Mouse (Mus musculus) MEL (cell line): ENCODE results near the gene Smlr1. TPM values are rescaled to one million over a fixed set of nuclear protein-coding genes. Genes with fewer than 3 reads are reported as not detected.

Source experiments
- DNase-seq: peaks from one replicate; pipeline ENCODE4 v3.0.0; 2011; ENCODE audit warnings: low read depth, low spot score
- H3K27ac ChIP-seq: 2 replicates; pipeline ENCODE4 v1.5.1; 2012; ENCODE audit warnings: low read depth, mild to moderate bottlenecking, control low read depth, low read length, moderate library complexity; ENCODE audit not compliant: control insufficient read depth
- H3K27me3 ChIP-seq, 2 experiments: fragments of 150-350 bp in 1 of 2; sonication (generic) in 1 of 2; 2 replicates each; pipeline ENCODE4 v1.6.1; 2012; ENCODE audit warnings: low read length in 2 of 2, mild to moderate bottlenecking in 2 of 2, improper control_type of control experiment in 1 of 2, moderate library complexity in 1 of 2; ENCODE audit not compliant: insufficient read depth in 2 of 2, control insufficient read depth in 1 of 2
- H3K36me3 ChIP-seq, 2 experiments: 2 replicates each; pipeline ENCODE4 v1.6.1; 2012 to 2014; ENCODE audit warnings: low read length in 2 of 2, improper control_type of control experiment in 1 of 2, inconsistent platforms in 1 of 2, mild to moderate bottlenecking in 1 of 2; ENCODE audit not compliant: insufficient read depth in 2 of 2, control insufficient read depth in 1 of 2
- H3K4me1 ChIP-seq, 2 experiments: fragments of 150-350 bp in 1 of 2; sonication (generic) in 1 of 2; 2 replicates each; pipeline ENCODE4 v1.6.1; 2012; ENCODE audit warnings: low read length in 2 of 2, improper control_type of control experiment in 1 of 2, mild to moderate bottlenecking in 1 of 2; ENCODE audit not compliant: insufficient read depth in 2 of 2, control insufficient read depth in 1 of 2
- H3K4me3 ChIP-seq, 2 experiments: fragments of 150-350 bp in 1 of 2; sonication (generic) in 1 of 2; 2 replicates each; pipeline ENCODE4 v1.5.1; 2012; ENCODE audit warnings: low read depth in 2 of 2, low read length in 2 of 2, mild to moderate bottlenecking in 2 of 2, moderate library complexity in 2 of 2, control low read depth in 1 of 2, improper control_type of control experiment in 1 of 2; ENCODE audit not compliant: control insufficient read depth in 1 of 2, insufficient read depth in 1 of 2
- H3K79me2 ChIP-seq: 2 replicates; pipeline ENCODE4 v1.6.1; 2012; ENCODE audit warnings: mild to moderate bottlenecking, low read length, moderate library complexity; ENCODE audit not compliant: control insufficient read depth, poor library complexity, insufficient read depth
- H3K9ac ChIP-seq: 2 replicates; pipeline ENCODE4 v1.6.1; 2012; ENCODE audit warnings: low read depth, mild to moderate bottlenecking, control low read depth, low read length, moderate library complexity; ENCODE audit not compliant: control insufficient read depth, poor library complexity, severe bottlenecking
- H3K9me3 ChIP-seq: fragments of 150-350 bp; sonication (generic); replicated peaks from 2 replicates; pipeline ENCODE4 v1.6.1; 2012; ENCODE audit warnings: mild to moderate bottlenecking, low read length, improper control_type of control experiment, moderate library complexity; ENCODE audit not compliant: insufficient read depth
- CHD2 ChIP-seq: IDR thresholded peaks from 2 replicates; pipeline ENCODE4 v1.6.1; 2011; ENCODE audit warnings: low read length, improper control_type of control experiment
- CTCF ChIP-seq, 3 experiments: IDR thresholded peaks in 2 of 3; conservative IDR thresholded peaks in 1 of 3; 2 replicates each; pipeline ENCODE4 v1.5.1; 2011 to 2012; ENCODE audit warnings: low read length in 3 of 3, low read depth in 2 of 3, mild to moderate bottlenecking in 2 of 3, improper control_type of control experiment in 1 of 3, inconsistent platforms in 1 of 3, mixed read lengths in 1 of 3, moderate library complexity in 1 of 3; ENCODE audit not compliant: control insufficient read depth in 1 of 3, insufficient read depth in 1 of 3, poor library complexity in 1 of 3, severe bottlenecking in 1 of 3
- ELF1 ChIP-seq: IDR thresholded peaks from 2 replicates; pipeline ENCODE4 v1.6.1; 2014; ENCODE audit warnings: low read depth, mild to moderate bottlenecking, inconsistent platforms, low read length, improper control_type of control experiment, moderate library complexity
- EP300 ChIP-seq, 2 experiments: IDR thresholded peaks; 2 replicates each; pipeline ENCODE4 v1.6.1; 2011; ENCODE audit warnings: improper control_type of control experiment in 2 of 2, low read length in 2 of 2, low read depth in 1 of 2, mild to moderate bottlenecking in 1 of 2
- GABPA ChIP-seq: IDR thresholded peaks from 2 replicates; pipeline ENCODE4 v1.6.1; 2012; ENCODE audit warnings: low read depth, mild to moderate bottlenecking, inconsistent platforms, low read length, improper control_type of control experiment, moderate library complexity
- GATA1 ChIP-seq: IDR thresholded peaks from 2 replicates; pipeline ENCODE4 v1.6.1; 2011; ENCODE audit warnings: low read depth, low read length, improper control_type of control experiment
- HCFC1 ChIP-seq: IDR thresholded peaks from 2 replicates; pipeline ENCODE4 v1.6.1; 2012; ENCODE audit warnings: low read depth, mild to moderate bottlenecking, inconsistent platforms, low read length, improper control_type of control experiment, moderate library complexity
- KAT2A ChIP-seq: conservative IDR thresholded peaks from 2 replicates; pipeline ENCODE4 v1.6.1; 2012; ENCODE audit warnings: low read depth, low read length, improper control_type of control experiment, inconsistent platforms
- MAX ChIP-seq: IDR thresholded peaks from 2 replicates; pipeline ENCODE4 v1.6.1; 2011; ENCODE audit warnings: low read length, improper control_type of control experiment
- NELFE ChIP-seq: IDR thresholded peaks from 2 replicates; pipeline ENCODE4 v1.6.1; 2011; ENCODE audit warnings: low read depth, low read length, improper control_type of control experiment
- NRF1 ChIP-seq: IDR thresholded peaks from 2 replicates; pipeline ENCODE4 v1.6.1; 2014; ENCODE audit warnings: low read depth, mild to moderate bottlenecking, inconsistent platforms, low read length, improper control_type of control experiment, moderate library complexity; ENCODE audit not compliant: poor library complexity, insufficient read depth, severe bottlenecking
- POLR2AphosphoS5 ChIP-seq: IDR thresholded peaks from 2 replicates; pipeline ENCODE4 v1.6.1; 2012; ENCODE audit warnings: low read depth, borderline replicate concordance, mild to moderate bottlenecking, inconsistent platforms, low read length, moderate library complexity, mixed read lengths
- RAD21 ChIP-seq: IDR thresholded peaks from 2 replicates; pipeline ENCODE4 v1.6.1; 2011; ENCODE audit warnings: mild to moderate bottlenecking, low read depth, low read length, improper control_type of control experiment
- RCOR1 ChIP-seq: IDR thresholded peaks from 2 replicates; pipeline ENCODE4 v1.6.1; 2012; ENCODE audit warnings: low read depth, mild to moderate bottlenecking, inconsistent platforms, low read length, improper control_type of control experiment
- SMC3 ChIP-seq: IDR thresholded peaks from 2 replicates; pipeline ENCODE4 v1.6.1; 2011; ENCODE audit warnings: low read depth, low read length, improper control_type of control experiment
- TCF12 ChIP-seq: IDR thresholded peaks from 2 replicates; pipeline ENCODE4 v1.6.1; 2014; ENCODE audit warnings: low read depth, mild to moderate bottlenecking, inconsistent platforms, low read length, improper control_type of control experiment, moderate library complexity
- ZC3H11A ChIP-seq: IDR thresholded peaks from 2 replicates; pipeline ENCODE4 v1.6.1; 2012; ENCODE audit warnings: low read depth, mild to moderate bottlenecking, inconsistent platforms, low read length, improper control_type of control experiment
- ZMIZ1 ChIP-seq: IDR thresholded peaks from 2 replicates; pipeline ENCODE4 v1.6.1; 2012; ENCODE audit warnings: low read depth, mild to moderate bottlenecking, inconsistent platforms, low read length, improper control_type of control experiment, moderate library complexity
- ZNF384 ChIP-seq: IDR thresholded peaks from 2 replicates; pipeline ENCODE4 v1.6.1; 2012; ENCODE audit warnings: low read depth, mild to moderate bottlenecking, inconsistent platforms, low read length, improper control_type of control experiment
- polyA plus RNA-seq, 2 experiments: library from polyadenylated mRNA; stranded (reverse) in 1 of 2; unstranded in 1 of 2; fragments of >175 nt in 1 of 2; fragments of >200 nt in 1 of 2; gene quantifications; 2 replicates each; pipeline versions ENCODE4 v1.2.1 to v1.2.4; 2012; ENCODE audit warnings: low replicate concordance in 2 of 2, low read depth in 1 of 2; ENCODE audit not compliant: insufficient read length in 2 of 2, insufficient read depth in 1 of 2, missing spikeins in 1 of 2
- total RNA-seq: library from RNA; depleted of rRNA; stranded (reverse); fragments of 300-350 nt; gene quantifications from 2 replicates; pipeline ENCODE4 v1.2.3, GENCODE M21; 2012

Smlr1 gene
- total and polyA plus RNA-seq, 3 experiments, result not detected

- H3K4me3 ChIP-seq, result no peak overlapping the region
- no peaks in the 10 kb centered on the region; a peak in 1 of 4 replicates for H3K4me1 ChIP-seq
- no peaks in the 10 kb centered on the region for H3K79me2 ChIP-seq
- TF ChIP-seq ZMIZ1 (no peak), HCFC1 (no peak), MAX (no peak), NRF1 (no peak), SMC3 (no peak), KAT2A (no peak), NELFE (no peak), RCOR1 (no peak), GABPA (no peak), RAD21 (no peak), POLR2AphosphoS5 (no peak), ZC3H11A (no peak), CTCF (IDR thresholded peaks at IDR 0.05 in 2 of 3, conservative IDR thresholded peaks at IDR 0.05 in 1 of 3; ENCODE audit: control insufficient read depth in 1 of 3, insufficient read depth in 1 of 3, low read depth in 2 of 3, low read length in 3 of 3, poor library complexity in 1 of 3, severe bottlenecking in 1 of 3) (no peak)
- H3K9me3 ChIP-seq, result no peaks in the 10 kb centered on the region
- no peaks in the 10 kb centered on the region for H3K36me3 ChIP-seq
- no peak overlapping the region for H3K27ac ChIP-seq
- DNase-seq, result no peak
- no peak overlapping the region for H3K9ac ChIP-seq
- no peaks in the 10 kb centered on the region; a peak in 1 of 4 replicates for H3K27me3 ChIP-seq
Measured at GRCm38 (mm10) chr10:25531335-25531734, 4.7 kb downstream of the Smlr1 start.

DNA sequence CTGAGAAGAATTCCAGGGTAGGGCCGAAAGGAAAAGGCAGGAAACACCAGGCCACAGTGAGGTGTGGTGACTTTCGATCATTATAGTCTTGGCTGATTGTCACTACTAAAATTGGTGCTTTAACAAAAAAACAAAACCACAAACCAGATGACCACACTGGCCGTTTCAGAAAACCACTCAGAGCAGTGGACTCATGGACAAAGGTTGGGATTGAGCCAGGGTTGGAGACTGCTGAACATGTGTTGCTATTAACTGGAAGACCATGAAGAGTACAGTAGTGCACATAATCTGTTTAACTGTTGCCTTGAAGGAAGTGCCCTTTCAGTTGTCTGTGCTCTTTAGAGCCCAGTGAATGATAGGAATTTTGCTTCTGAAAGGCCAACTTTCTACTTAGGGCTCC, 8.9 kb downstream of the Smlr1 start:
- Histone ChIP-seq H3K79me2 (no peaks in the 10 kb centered on the region), H3K27ac (no peak overlapping the region), H3K4me3 (no peak overlapping the region), H3K4me1 (no peaks in the 10 kb centered on the region), H3K27me3 (no peaks in the 10 kb centered on the region), H3K9ac (no peak overlapping the region), H3K9me3 (no peaks in the 10 kb centered on the region), H3K36me3 (no peaks in the 10 kb centered on the region)
- no peak for DNase-seq
- no peak for TF ChIP-seq CHD2
- TF ChIP-seq TCF12, result no peak
- TF ChIP-seq RCOR1, result no peak
- TF ChIP-seq HCFC1, result no peak
- no peak for TF ChIP-seq POLR2AphosphoS5
- TF ChIP-seq CTCF (IDR thresholded peaks at IDR 0.05 in 2 of 3, conservative IDR thresholded peaks at IDR 0.05 in 1 of 3; ENCODE audit: control insufficient read depth in 1 of 3, insufficient read depth in 1 of 3, low read depth in 2 of 3, low read length in 3 of 3, poor library complexity in 1 of 3, severe bottlenecking in 1 of 3), result no peak
- TF ChIP-seq ELF1, result no peak
- no peak for TF ChIP-seq MAX
- no peak for TF ChIP-seq ZNF384
- no peak for TF ChIP-seq ZMIZ1
- TF ChIP-seq EP300 (IDR thresholded peaks at IDR 0.05; ENCODE audit: low read depth in 1 of 2, low read length in 2 of 2), result no peak
- no peak for TF ChIP-seq SMC3
- TF ChIP-seq GATA1, result no peak
- TF ChIP-seq, all 39 proteins: peak for 0
